Mouse (Mus musculus) B cell, adult 62 days (primary cell): ENCODE measurements around the gene Efcab12. TPM values are rescaled to one million over a fixed set of nuclear protein-coding genes. Genes with fewer than 3 reads are reported as not detected.

ENCODE experiments used
- total RNA-seq: library from RNA; stranded (reverse); gene quantifications from 4 replicates; pipeline ENCODE4 v1.2.4, GENCODE M21; 2023

The Efcab12 gene
- total RNA-seq = 0.21 TPM in 1 of 4 replicates, not detected in the others

DNA sequence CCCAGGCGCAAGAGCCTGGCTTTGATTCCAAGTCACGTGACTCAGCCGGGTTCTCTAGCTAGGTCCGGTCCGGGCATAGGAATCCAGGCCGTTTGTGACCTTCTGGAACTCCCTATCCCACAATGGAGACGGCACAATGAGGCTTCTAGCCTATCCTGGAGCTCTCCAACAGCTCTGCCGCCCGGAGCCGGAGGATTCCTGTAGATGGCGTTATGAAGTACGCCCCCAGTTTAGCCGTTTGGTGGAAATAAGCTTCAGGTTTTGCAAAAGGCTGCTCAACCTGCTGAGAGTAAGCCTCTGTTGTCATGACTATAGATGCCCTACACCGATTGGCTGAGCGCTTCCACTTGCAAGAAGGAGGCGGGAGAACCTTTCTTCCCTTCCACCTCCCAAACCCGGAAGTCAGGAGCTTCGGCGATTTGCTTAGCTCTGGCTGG lies at the start of gene Efcab12:
Efcab12 (minus strand) TSS at position 252 of the 437 bp plus-strand sequence.

GRCm38 (mm10) chr6:115853091-115853813 lies 15.0 kb upstream of the Efcab12 start, which contains the start of the genes Mbd4 and Ift122:
Gene Mbd4, minus strand, starts transcription at chr6:115853371.
Gene Ift122, plus strand, starts transcription at chr6:115853470.

DNA sequence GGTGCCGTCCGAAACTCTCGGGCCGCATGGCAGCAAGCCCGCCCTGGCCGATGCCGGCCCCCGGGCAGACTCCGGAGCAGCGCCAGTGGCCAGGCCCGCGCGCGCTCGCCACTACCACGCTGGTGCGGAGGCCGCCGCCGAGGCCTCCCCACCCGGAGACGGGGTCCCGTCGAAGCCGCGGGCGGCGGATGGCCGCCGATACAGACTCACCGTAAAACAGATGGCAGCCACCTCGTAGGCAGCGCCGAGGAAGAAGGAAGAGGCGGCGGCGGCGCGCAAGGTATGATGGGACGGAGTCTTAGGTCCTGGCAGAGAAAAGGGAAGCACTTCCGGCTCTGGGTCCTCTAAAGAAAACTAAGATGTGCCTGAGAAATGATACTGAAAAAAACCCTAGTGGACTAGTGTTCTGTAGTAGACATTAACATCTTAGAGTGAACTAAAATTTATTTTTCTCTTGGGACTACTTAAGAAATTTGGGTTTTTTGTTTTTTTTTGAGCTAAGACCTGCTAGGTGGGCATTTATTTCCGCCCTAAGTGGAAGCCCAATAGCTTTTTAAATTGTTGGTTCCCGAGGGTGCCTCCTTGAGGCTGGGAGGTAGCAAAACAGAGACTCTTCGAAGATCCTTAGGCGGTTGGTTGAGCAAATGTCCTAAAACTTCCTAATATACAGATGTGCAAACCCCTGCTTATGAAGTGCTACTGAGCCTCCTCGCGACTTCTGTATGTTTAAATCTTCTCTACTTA lies 29.6 kb downstream of the Efcab12 start, which contains the start of gene Rpl32:
Rpl32 (minus strand) TSS at position 260 of the 744 bp plus-strand sequence.

DNA sequence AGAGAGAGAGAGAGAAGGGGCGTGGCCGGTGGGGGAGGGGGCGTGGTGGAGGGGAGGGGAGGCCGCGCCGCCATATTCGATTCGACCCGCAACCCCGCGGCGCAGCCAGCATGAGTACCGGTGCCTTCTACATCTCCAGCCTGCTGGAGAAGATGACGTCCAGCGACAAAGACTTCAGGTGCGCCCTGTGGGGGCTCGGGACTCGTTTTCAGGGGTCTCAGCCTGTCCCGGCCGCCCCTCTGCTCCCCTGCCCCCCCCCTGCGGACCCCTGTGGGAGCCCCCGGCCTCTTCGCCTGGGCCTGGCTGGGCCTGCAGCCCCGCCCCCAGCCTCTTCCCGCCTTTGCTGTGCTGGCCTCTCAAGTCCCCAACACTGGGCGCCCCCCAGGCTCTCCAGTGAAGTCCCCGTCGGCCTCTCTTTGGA lies 63.7 kb downstream of the Efcab12 start, which contains the start of gene Cand2:
Cand2 (plus strand) TSS at position 38 of the 421 bp plus-strand sequence.

GRCm38 (mm10) chr6:115761995-115762756 lies 76.0 kb downstream of the Efcab12 start, which contains the start of gene Tmem40:
Gene Tmem40, minus strand, starts transcription at chr6:115762410.

Other genes starting within 250 kb of the Efcab12 start
- gene Mkrn2os, start 245.8 kb downstream of the Efcab12 start, total RNA-seq = not detected in 4 replicates
- gene Mkrn2, start 236.5 kb downstream of the Efcab12 start, total RNA-seq = 26.7 to 42.8 TPM (median 35.7 TPM) in 4 replicates
- gene Raf1, start 161.8 kb downstream of the Efcab12 start, total RNA-seq = 138 to 157 TPM (median 146 TPM) in 4 replicates
- gene Tmem40, start 76.0 kb downstream of the Efcab12 start, total RNA-seq = 0.92 TPM in 1 of 4 replicates, not detected in the others
- 5.3 to 6.8 TPM (median 6.4 TPM) in 4 replicates for gene Cand2, start 63.9 kb downstream of the Efcab12 start, total RNA-seq
- 2,398 to 2,648 TPM (median 2,491 TPM) in 4 replicates for gene Rpl32, start 29.7 kb downstream of the Efcab12 start, total RNA-seq
- 21.1 to 27.1 TPM (median 22.1 TPM) in 4 replicates for gene Mbd4, start 15.0 kb upstream of the Efcab12 start, total RNA-seq
- 3.0 to 5.5 TPM (median 4.0 TPM) in 4 replicates for gene Ift122, start 15.1 kb upstream of the Efcab12 start, total RNA-seq
- gene Rho, start 93.3 kb upstream of the Efcab12 start, total RNA-seq = not detected in 4 replicates
- not detected in 4 replicates for gene H1foo, start 106.5 kb upstream of the Efcab12 start, total RNA-seq
- gene Plxnd1, start 156.6 kb upstream of the Efcab12 start, total RNA-seq = 34.0 to 45.2 TPM (median 39.3 TPM) in 4 replicates